Mouse (Mus musculus) heart, embryonic 12.5 days (tissue): ENCODE results near the gene Slc25a51. TPM values are rescaled to one million over a fixed set of nuclear protein-coding genes. Genes with fewer than 3 reads are reported as not detected.

ENCODE experiments used
- ATAC-seq: fragments of 200-750 bp; cut with Nextera tagmentation; 2 replicates; pipeline ENCODE4 v1.8.0; 2017; ENCODE audit warnings: moderate TSS enrichment, moderate library complexity; ENCODE audit not compliant: insufficient number of reproducible peaks, low FRiP score
- H3K27ac ChIP-seq: fragments of 300-500 bp; sonication (generic); 2 replicates; pipeline ENCODE4 v1.5.1; 2016; ENCODE audit warnings: mild to moderate bottlenecking, moderate library complexity; ENCODE audit not compliant: poor library complexity, severe bottlenecking
- H3K27me3 ChIP-seq: fragments of 300-500 bp; sonication (generic); replicated peaks from 2 replicates; pipeline ENCODE4 v1.6.1; 2016; ENCODE audit warnings: mild to moderate bottlenecking, moderate library complexity
- H3K36me3 ChIP-seq: fragments of 300-500 bp; sonication (generic); 2 replicates; pipeline ENCODE4 v1.6.1; 2016; ENCODE audit warnings: mild to moderate bottlenecking, moderate library complexity
- H3K4me1 ChIP-seq: fragments of 300-500 bp; sonication (generic); replicated peaks from 2 replicates; pipeline ENCODE4 v1.6.1; 2016; ENCODE audit warnings: mild to moderate bottlenecking
- H3K4me2 ChIP-seq: fragments of 300-500 bp; sonication (generic); 2 replicates; pipeline ENCODE4 v1.6.1; 2016; ENCODE audit warnings: mild to moderate bottlenecking, moderate library complexity
- H3K4me3 ChIP-seq: fragments of 300-500 bp; sonication (generic); 2 replicates; pipeline ENCODE4 v1.5.1; 2016; ENCODE audit warnings: mild to moderate bottlenecking
- H3K9ac ChIP-seq: fragments of 300-500 bp; sonication (generic); 2 replicates; pipeline ENCODE4 v1.6.1; 2016; ENCODE audit warnings: mild to moderate bottlenecking, moderate library complexity
- H3K9me3 ChIP-seq: fragments of 300-500 bp; sonication (generic); replicated peaks from 2 replicates; pipeline ENCODE4 v1.6.1; 2016; ENCODE audit warnings: mild to moderate bottlenecking, moderate library complexity
- WGBS: fragments of 180-500 bp; shearing (Covaris S2); methylation state at CpG from one replicate; pipeline ENCODE4 v1.1.7; 2016; 5-methylcytosine and 5-hydroxymethylcytosine counted together
- microRNA-seq: library from miRNA; unstranded; fragments of <30 nt; microRNA quantifications from one replicate; pipeline ENCODE4, GENCODE M21; 2017
- polyA plus RNA-seq: library from polyadenylated mRNA; unstranded; fragments of >200 nt; fragmentation: Nextera tagmentation; extraction: Ambion mirVana; gene quantifications from 2 replicates; pipeline ENCODE4 v1.2.1, GENCODE M21; 2016

The Slc25a51 gene
- polyA plus RNA-seq, 1 experiment from 2014 or later: 73.4 TPM

DNA sequence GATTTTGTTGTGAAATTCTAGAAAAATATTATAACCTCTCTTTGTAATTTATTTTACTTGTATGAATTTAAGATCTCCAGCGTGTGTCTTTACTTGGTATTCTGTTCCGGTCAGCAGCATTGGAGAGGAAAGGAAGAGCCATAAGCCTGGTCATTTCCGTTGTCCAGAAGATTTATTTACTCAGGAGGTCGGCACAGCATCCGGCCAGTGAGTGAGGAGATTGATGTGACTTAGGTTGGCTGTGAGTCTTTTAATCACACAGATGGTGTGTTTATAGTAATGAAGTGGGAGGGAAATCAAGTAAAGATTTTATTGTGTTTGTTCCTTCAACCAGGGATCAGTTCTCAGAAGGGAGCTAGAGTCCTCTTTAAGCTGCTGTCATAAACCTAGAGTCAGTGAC lies 33.7 kb downstream of the Slc25a51 start:
- WGBS: 85% methylated on average over 5 of the region's 5 CpGs
- H3K36me3 ChIP-seq: peaks cover 76% of the 10 kb centered on the region
- H3K27ac ChIP-seq: no peak overlapping the region

DNA sequence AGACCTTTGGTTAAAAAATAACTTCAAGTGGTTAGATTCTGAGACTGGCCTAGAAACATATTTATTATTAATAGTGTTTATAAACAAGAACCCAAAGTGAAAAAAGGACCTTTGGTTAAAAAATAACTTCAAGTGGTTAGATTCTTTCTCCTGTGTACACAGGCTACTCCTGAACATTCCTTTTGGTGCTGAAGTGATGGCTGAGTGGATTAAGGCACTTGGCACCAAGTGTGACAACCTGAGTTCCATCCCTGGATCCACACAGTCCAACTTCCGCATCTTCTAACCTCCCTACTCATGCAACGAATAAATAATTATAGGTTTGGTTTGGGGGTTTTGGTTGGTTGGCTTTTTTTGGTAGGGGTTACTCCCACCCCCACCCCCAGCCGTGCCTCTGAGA lies 37.3 kb downstream of the Slc25a51 start:
- no peak overlapping the region for H3K27ac ChIP-seq
- 82% methylated on average over 3 of the region's 3 CpGs for WGBS
- H3K27me3 ChIP-seq: no peaks in the 10 kb centered on the region
- peaks cover 70% of the 10 kb centered on the region for H3K36me3 ChIP-seq
- no peak for ATAC-seq
- no peaks in the 10 kb centered on the region for H3K9me3 ChIP-seq
- no peak overlapping the region for H3K9ac ChIP-seq
- H3K4me2 ChIP-seq: no peak overlapping the region
- no peaks in the 10 kb centered on the region for H3K4me1 ChIP-seq
- no peak overlapping the region for H3K4me3 ChIP-seq

More for the DNA sequence above, 33.7 kb downstream of the Slc25a51 start:
- H3K27me3 ChIP-seq: no peaks in the 10 kb centered on the region
- no peaks in the 10 kb centered on the region for H3K4me1 ChIP-seq
- no peaks in the 10 kb centered on the region for H3K9me3 ChIP-seq
- no peak overlapping the region for H3K4me2 ChIP-seq
- H3K4me3 ChIP-seq: no peak overlapping the region
- no peak for ATAC-seq
- H3K9ac ChIP-seq: no peak overlapping the region

DNA sequence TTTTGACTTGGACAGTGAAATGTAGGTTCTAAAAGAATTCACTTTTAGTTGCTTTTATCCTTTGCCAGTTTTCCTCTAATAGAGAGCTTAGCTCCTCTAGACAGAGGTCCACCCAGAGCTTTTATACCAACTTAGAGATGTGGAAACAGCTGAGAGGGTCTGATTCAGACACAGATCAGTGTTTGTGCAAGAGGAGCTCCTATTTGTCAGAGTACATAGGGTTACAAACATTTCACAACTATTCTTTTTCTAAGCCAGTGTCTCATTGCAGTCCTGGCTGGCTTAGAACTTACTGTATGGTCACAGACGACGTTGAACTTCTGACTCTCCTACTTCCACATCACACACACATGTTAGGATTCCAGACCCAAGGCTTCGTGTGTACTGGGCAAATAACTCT lies 51.9 kb downstream of the Slc25a51 start:
- 91% methylated on average over 3 of the region's 3 CpGs for WGBS
- no peaks in the 10 kb centered on the region for H3K27me3 ChIP-seq
- H3K36me3 ChIP-seq: peaks cover 22% of the 10 kb centered on the region
- H3K4me2 ChIP-seq: no peak overlapping the region
- no peak overlapping the region for H3K27ac ChIP-seq
- H3K9me3 ChIP-seq: no peaks in the 10 kb centered on the region
- no peak for ATAC-seq
- H3K4me1 ChIP-seq: no peaks in the 10 kb centered on the region
- H3K9ac ChIP-seq: no peak overlapping the region
- no peak overlapping the region for H3K4me3 ChIP-seq

Small RNA genes within 50 kb of the gene (microRNA-seq; reads per million reads assigned to microRNA genes)
- gene Gm25692: not detected

Other genes starting within 250 kb of the Slc25a51 start
- 3.3 and 3.5 TPM in 2 replicates for gene Frmpd1, start 223.9 kb downstream of the Slc25a51 start, polyA plus RNA-seq
- gene Trmt10b, start 111.6 kb downstream of the Slc25a51 start, polyA plus RNA-seq: 9.3 and 10.1 TPM in 2 replicates
- gene Dcaf10, start 66.7 kb downstream of the Slc25a51 start, polyA plus RNA-seq: 12.8 and 15.6 TPM in 2 replicates
- gene Exosc3, start 66.0 kb downstream of the Slc25a51 start, polyA plus RNA-seq: 36.6 and 37.0 TPM in 2 replicates
- 13.9 and 15.3 TPM in 2 replicates for gene Shb, start 123.7 kb upstream of the Slc25a51 start, polyA plus RNA-seq